Mouse (Mus musculus) cerebellum, postnatal 36 days (tissue): ENCODE data around the gene Crtc1.

Source experiments
- DNase-seq, 2 experiments: peaks; one replicate each; pipeline ENCODE4 v3.0.0; 2021 to 2022; ENCODE audit warnings: mixed read lengths in 2 of 2

Crtc1 gene

GRCm38 (mm10) chr8:70439055-70439847 lies at the start of gene Crtc1:
TSS of gene Crtc1 (minus strand) at chr8:70439579.
- DNase-seq: peak; percentile 95 to 98

- DNase-seq: no peak
Measured at GRCm38 (mm10) chr8:70488931-70489470, 49.6 kb upstream of the Crtc1 start.

- DNase-seq: peak in 1 of 2 experiments; percentile 52
Measured at GRCm38 (mm10) chr8:70487993-70488796, 48.8 kb upstream of the Crtc1 start.

GRCm38 (mm10) chr8:70486941-70487520 lies 47.7 kb upstream of the Crtc1 start, which contains the start of gene Tmem59l:
TSS of gene Tmem59l (minus strand) at chr8:70487358.
- peak; percentile 77 to 81 for DNase-seq

- DNase-seq: peak; percentile 66 to 69
Measured at GRCm38 (mm10) chr8:70486191-70486681, 46.9 kb upstream of the Crtc1 start.

- no peak for DNase-seq
Measured at GRCm38 (mm10) chr8:70482943-70483342, 43.6 kb upstream of the Crtc1 start.

- no peak for DNase-seq
Measured at GRCm38 (mm10) chr8:70481908-70482307, 42.5 kb upstream of the Crtc1 start.

GRCm38 (mm10) chr8:70477269-70477982 lies 38.0 kb upstream of the Crtc1 start:
- DNase-seq: no peak

- DNase-seq: peak; percentile 95
Measured at GRCm38 (mm10) chr8:70476333-70477268, 37.2 kb upstream of the Crtc1 start, which contains the start of gene Klhl26. TSS of gene Klhl26 (minus strand) at chr8:70476968.

GRCm38 (mm10) chr8:70471856-70472255 lies 32.5 kb upstream of the Crtc1 start:
- peak; percentile 65 to 67 for DNase-seq

- DNase-seq: no peak
Measured at GRCm38 (mm10) chr8:70469938-70470337, 30.6 kb upstream of the Crtc1 start.

GRCm38 (mm10) chr8:70469295-70469916 lies 30.0 kb upstream of the Crtc1 start:
- no peak for DNase-seq

GRCm38 (mm10) chr8:70468733-70469132 lies 29.4 kb upstream of the Crtc1 start:
- no peak for DNase-seq

- no peak for DNase-seq
Measured at GRCm38 (mm10) chr8:70467907-70468306, 28.5 kb upstream of the Crtc1 start.

- no peak for DNase-seq
Measured at GRCm38 (mm10) chr8:70467229-70467725, 27.9 kb upstream of the Crtc1 start.

GRCm38 (mm10) chr8:70466771-70467170 lies 27.4 kb upstream of the Crtc1 start:
- no peak for DNase-seq

- no peak for DNase-seq
Measured at GRCm38 (mm10) chr8:70466305-70466704, 26.9 kb upstream of the Crtc1 start.

GRCm38 (mm10) chr8:70465701-70466100 lies 26.3 kb upstream of the Crtc1 start:
- no peak for DNase-seq

GRCm38 (mm10) chr8:70464162-70464561 lies 24.8 kb upstream of the Crtc1 start:
- no peak for DNase-seq

GRCm38 (mm10) chr8:70463306-70463705 lies 23.9 kb upstream of the Crtc1 start:
- no peak for DNase-seq

- DNase-seq: no peak
Measured at GRCm38 (mm10) chr8:70462516-70462813, 23.1 kb upstream of the Crtc1 start.
